Comparison of ENCODE assay signal across 8 mouse cellular contexts in genomic region chr12:86077736-86078135, GRCm38 (mm10). TPM values are rescaled to one million over a fixed set of nuclear protein-coding genes. Genes with fewer than 3 reads are reported as not detected.
DNase-seq lines count a peak whose midpoint lies in the region; ATAC-seq and TF ChIP-seq lines count a peak whose summit lies in the region.

No protein-coding gene starts in this region.

- H3K4me2 ChIP-seq in heart, embryonic 16.5 days (ENCODE audit: low read depth, low read length), result peak overlapping the region; percentile 78

- H3K27me3 ChIP-seq in cerebellum, adult 2 months (ENCODE audit: control insufficient read depth, insufficient read depth, low read length), result no peaks in the 10 kb centered on the region
- no peaks in the 10 kb centered on the region for H3K27me3 ChIP-seq in heart, embryonic 16.5 days (ENCODE audit: control insufficient read depth, insufficient read depth, low read length)

- peak overlapping the region; percentile 65 for H3K27ac ChIP-seq in cerebellum, adult 2 months (ENCODE audit: insufficient read depth, low read length)
- H3K27ac ChIP-seq in heart, embryonic 16.5 days (ENCODE audit: low read length), result peak overlapping the region; percentile 93

- H3K9me3 ChIP-seq in heart, embryonic 16.5 days (replicated peaks; ENCODE audit: control insufficient read depth, low read length), result no peaks in the 10 kb centered on the region

- WGBS in cerebellum, adult 2 months, result 21% methylated on average over 11 of the region's 11 CpGs
- WGBS in heart, embryonic 16.5 days, result 34% methylated on average over 11 of the region's 11 CpGs

- peak; percentile 23 to 25 for DNase-seq in kidney, postnatal 4 days
- DNase-seq in kidney, adult 18-20 months, result no peak
- DNase-seq in cerebellum, adult 2 months, result peak; percentile 57 to 68
- DNase-seq in lung, postnatal 10 days, result peak; percentile 35
- DNase-seq in spleen, postnatal 4 days (ENCODE audit: low spot score in 2 of 2), result no peak
- no peak for DNase-seq in embryo, embryonic 9.5 days (ENCODE audit: extremely low spot score)
- DNase-seq in kidney, postnatal 36 days, result no peak

- H3K9ac ChIP-seq in heart, embryonic 16.5 days (ENCODE audit: low read length), result peak overlapping the region; percentile 85

- no peak for TF ChIP-seq POLR2A in cerebellum, adult 2 months (IDR thresholded peaks at IDR 0.05; ENCODE audit: borderline replicate concordance, insufficient read depth, low read length)

- peaks cover 13% of the 10 kb centered on the region for H3K4me1 ChIP-seq in cerebellum, adult 2 months (ENCODE audit: control insufficient read depth, insufficient read depth, low read length)
- H3K4me1 ChIP-seq in heart, embryonic 16.5 days (ENCODE audit: control insufficient read depth, insufficient read depth, low read length), result peaks cover 22% of the 10 kb centered on the region

- ATAC-seq in heart, embryonic 16.5 days (replicated peaks; ENCODE audit: extremely low read depth, insufficient read depth, low FRiP score), result no peak

- no peaks in the 10 kb centered on the region for H3K36me3 ChIP-seq in heart, embryonic 16.5 days (ENCODE audit: control insufficient read depth, insufficient read depth)

- TF ChIP-seq CTCF in cerebellum, adult 2 months (IDR thresholded peaks at IDR 0.05; ENCODE audit: borderline replicate concordance, insufficient read depth, low read depth, low read length), result no peak

- peak overlapping the region; percentile 56 for H3K4me3 ChIP-seq in cerebellum, adult 2 months (replicated peaks; ENCODE audit: insufficient read depth, low read depth, low read length)
- H3K4me3 ChIP-seq in heart, embryonic 16.5 days (ENCODE audit: low read length), result peak overlapping the region; percentile 65

RNA-seq across cellular contexts. Expression of gene Tgfb3, which starts 1.1 kb away (rescaled TPM):
- polyA plus RNA-seq in cerebellum, adult 2 months (2012; rRNA removed), result 15.2 and 15.7 TPM in 2 replicates
- 23.9 and 26.1 TPM in 2 replicates for polyA plus RNA-seq in heart, embryonic 16.5 days (2015; fragmentation: Nextera tagmentation; extraction: Ambion mirVana)

RNA-seq across cellular contexts. Expression of gene Ift43, which starts 4.6 kb away (rescaled TPM):
- 33.7 and 34.9 TPM in 2 replicates for polyA plus RNA-seq in cerebellum, adult 2 months (2012; rRNA removed)
- polyA plus RNA-seq in heart, embryonic 16.5 days (2015; fragmentation: Nextera tagmentation; extraction: Ambion mirVana), result 116 and 118 TPM in 2 replicates

Comparison
In these comparisons a context has a peak if more than half of its experiments do, and no peak if none do; other contexts are left out.
1. DNase-seq: peak in kidney, postnatal 4 days (2 of 2), cerebellum, adult 2 months (2 of 2) and lung, postnatal 10 days (single experiment); none in kidney, adult 18-20 months (single experiment), spleen, postnatal 4 days (0 of 2), embryo, embryonic 9.5 days (single experiment) and kidney, postnatal 36 days (0 of 2).